Comparison of ENCODE assay signal across 8 mouse cellular contexts in the genomic region with DNA sequence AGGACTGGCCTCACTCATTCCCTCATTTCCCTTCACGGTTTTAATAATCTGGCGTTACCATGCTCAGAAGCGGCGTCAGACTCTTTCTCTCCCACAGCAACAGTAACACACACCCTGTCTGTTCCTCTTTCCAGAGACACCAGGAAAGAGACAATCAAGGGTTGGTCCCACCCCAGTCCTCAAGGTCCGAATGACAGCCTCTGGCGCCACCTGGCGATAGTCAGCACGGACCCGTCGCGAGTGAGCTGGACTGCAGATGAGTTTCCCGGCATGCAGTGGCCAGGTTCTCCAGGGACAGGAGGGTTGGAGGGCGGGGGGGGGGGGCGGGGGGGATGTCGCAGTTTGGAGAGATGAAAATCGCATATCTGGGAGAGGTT. TPM values are rescaled to one million over a fixed set of nuclear protein-coding genes. Genes with fewer than 3 reads are reported as not detected.
A peak's percentile ranks its signal among the peaks of the same experiment; 100 is the strongest.
DNase-seq lines count a peak whose midpoint lies in the region; ATAC-seq and TF ChIP-seq lines count a peak whose summit lies in the region.

No protein-coding gene starts in this region.

- H3K9me3 ChIP-seq in CH12.LX (replicated peaks; ENCODE audit: low read length) = peaks cover 16% of the 10 kb centered on the region
- H3K9me3 ChIP-seq in forebrain, embryonic 14.5 days (replicated peaks; ENCODE audit: control insufficient read depth, low read length) = no peaks in the 10 kb centered on the region
- no peaks in the 10 kb centered on the region for H3K9me3 ChIP-seq in lung, embryonic 16.5 days (ENCODE audit: control insufficient read depth, low read length)

- no peaks in the 10 kb centered on the region for H3K79me2 ChIP-seq in CH12.LX (replicated peaks; ENCODE audit: control insufficient read depth, extremely low read depth, insufficient read depth, poor library complexity, severe bottlenecking)

- in situ Hi-C loops in CH12.LX (cut with MboI; ENCODE audit: low pct_ligation_motif_present, low pct_unique_long_range_greater_than_20kb, low sequenced_read_pairs) = no loop called here

- no peak overlapping the region for H3K27ac ChIP-seq in CH12.LX (ENCODE audit: insufficient read depth, low read depth)
- H3K27ac ChIP-seq in forebrain, embryonic 14.5 days (ENCODE audit: low read depth, low read length) = no peak overlapping the region
- H3K27ac ChIP-seq in lung, embryonic 16.5 days (ENCODE audit: low read length) = no peak overlapping the region

- no peaks in the 10 kb centered on the region for H3K36me3 ChIP-seq in CH12.LX (replicated peaks in 1 of 2; ENCODE audit: control insufficient read depth in 1 of 2, insufficient read depth in 1 of 2, low read length in 1 of 2)
- H3K36me3 ChIP-seq in forebrain, embryonic 14.5 days (ENCODE audit: control insufficient read depth, insufficient read depth, low read length) = no peaks in the 10 kb centered on the region
- no peaks in the 10 kb centered on the region for H3K36me3 ChIP-seq in lung, embryonic 16.5 days (ENCODE audit: control insufficient read depth, insufficient read depth, low read length)

- no peak for TF ChIP-seq EP300 in CH12.LX (IDR thresholded peaks at IDR 0.05; ENCODE audit: low read length)

- H3K9ac ChIP-seq in CH12.LX (ENCODE audit: insufficient read depth, low read depth) = no peak overlapping the region
- peak overlapping the region; percentile 68 for H3K9ac ChIP-seq in forebrain, embryonic 14.5 days (ENCODE audit: low read length)
- H3K9ac ChIP-seq in lung, embryonic 16.5 days (ENCODE audit: low read length) = no peak overlapping the region

- no peak overlapping the region for H3K4me3 ChIP-seq in CH12.LX (replicated peaks in 1 of 3; ENCODE audit: low read depth in 2 of 3, low read length in 2 of 3, poor library complexity in 1 of 3)
- H3K4me3 ChIP-seq in forebrain, embryonic 14.5 days (ENCODE audit: low read depth, low read length) = peak overlapping the region; percentile 44
- peak overlapping the region; percentile 33 for H3K4me3 ChIP-seq in lung, embryonic 16.5 days (ENCODE audit: low read length)

- dilution Hi-C loops in CH12.LX (cut with MboI; ENCODE audit: extremely low pct_ligation_motif_present, extremely low pct_unique_long_range_greater_than_20kb, low sequenced_read_pairs) = no loop called here

- DNase-seq in CH12.LX (ENCODE audit: extremely low read depth) = peak; percentile 89
- DNase-seq in cerebellum, adult 11 months = peak; percentile 94
- peak; percentile 91 for DNase-seq in forebrain, embryonic 14.5 days (ENCODE audit: low spot score)
- peak; percentile 92 to 95 for DNase-seq in heart, postnatal 14 days
- DNase-seq in layer of hippocampus, adult 8-10 months (ENCODE audit: low spot score in 2 of 2) = peak; percentile 88 to 91
- peak; percentile 67 for DNase-seq in ovary, postnatal 10 days (ENCODE audit: low spot score)
- peak; percentile 69 for DNase-seq in thymus, postnatal 0 days (ENCODE audit: low spot score)

- no peak for TF ChIP-seq POLR2A in CH12.LX (IDR thresholded peaks at IDR 0.05; ENCODE audit: low read depth, low read length)

- peaks cover 14 to 41% of the 10 kb centered on the region in 2 experiments; a peak in 3 of 4 replicates for H3K4me1 ChIP-seq in CH12.LX (ENCODE audit: control insufficient read depth in 1 of 2, insufficient read depth in 2 of 2)
- peaks cover 10% of the 10 kb centered on the region; the same call in 1 of the 2 replicates for H3K4me1 ChIP-seq in forebrain, embryonic 14.5 days (ENCODE audit: control insufficient read depth, insufficient read depth, low read length)
- H3K4me1 ChIP-seq in lung, embryonic 16.5 days (replicated peaks; ENCODE audit: control insufficient read depth, insufficient read depth, low read length) = peaks cover 19% of the 10 kb centered on the region

- peak; percentile 88 for TF ChIP-seq RAD21 in CH12.LX (IDR thresholded peaks at IDR 0.05; ENCODE audit: low read depth, low read length)

- ATAC-seq in forebrain, embryonic 14.5 days = peak; percentile 83
- ATAC-seq in lung, embryonic 16.5 days (ENCODE audit: low read depth) = peak; percentile 60

- intact Hi-C loops in heart, postnatal 14 days (cut with DNase I) = loop anchor here (1.0 to 2.0 kb wide), 2 partner anchors 155 to 164 kb away; no protein-coding TSS in a partner anchor

- H3K27me3 ChIP-seq in CH12.LX (replicated peaks) = peaks cover 43% of the 10 kb centered on the region
- peaks cover 26% of the 10 kb centered on the region; the same call in 1 of the 2 replicates for H3K27me3 ChIP-seq in forebrain, embryonic 14.5 days (replicated peaks; ENCODE audit: control insufficient read depth, insufficient read depth, low read length)
- H3K27me3 ChIP-seq in lung, embryonic 16.5 days (ENCODE audit: control insufficient read depth, insufficient read depth, low read depth, low read length) = peaks cover 40% of the 10 kb centered on the region

- H3K4me2 ChIP-seq in CH12.LX (ENCODE audit: insufficient read depth, low read depth, poor library complexity, severe bottlenecking) = peak overlapping the region; percentile 40
- H3K4me2 ChIP-seq in forebrain, embryonic 14.5 days (ENCODE audit: low read length) = peak overlapping the region; percentile 95
- H3K4me2 ChIP-seq in lung, embryonic 16.5 days (ENCODE audit: low read depth, low read length) = peak overlapping the region; percentile 56

- 1% methylated on average over 14 of the region's 16 CpGs for WGBS in forebrain, embryonic 14.5 days
- under 1% methylated on average over 15 of the region's 16 CpGs for WGBS in lung, embryonic 16.5 days

- peak; percentile 14 to 95; a peak in 2 of 4 replicates for TF ChIP-seq CTCF in CH12.LX (conservative IDR thresholded peaks at IDR 0.05 in 1 of 2, IDR thresholded peaks at IDR 0.05 in 1 of 2; ENCODE audit: low read depth in 2 of 2, low read length in 2 of 2)

TF ChIP-seq in CH12.LX, 34 proteins besides CTCF, POLR2A, EP300 and RAD21 (continues in another document):
- no peak for TF ChIP-seq E2F4 (IDR thresholded peaks at IDR 0.05; ENCODE audit: insufficient replicate concordance, low read depth, low read length)
- TF ChIP-seq TBP (conservative IDR thresholded peaks at IDR 0.05; ENCODE audit: low read depth, low read length) = no peak
- no peak for TF ChIP-seq JUN (IDR thresholded peaks at IDR 0.05; ENCODE audit: insufficient read depth, low read depth, low read length)
- no peak for TF ChIP-seq RCOR1 (conservative IDR thresholded peaks at IDR 0.05; ENCODE audit: low read depth, low read length)
- TF ChIP-seq MYC (IDR thresholded peaks at IDR 0.05; ENCODE audit: low read depth, low read length) = 0 out of 2 replicates have a peak, but pooled peaks have one; percentile 38
- no peak for TF ChIP-seq GABPA (IDR thresholded peaks at IDR 0.05; ENCODE audit: insufficient replicate concordance, low read depth, low read length)
- no peak for TF ChIP-seq CHD1 (IDR thresholded peaks at IDR 0.05; ENCODE audit: low read depth, low read length)

RNA-seq across cellular contexts. Expression of a gene that starts 0.7 kb away (rescaled TPM):
- total RNA-seq in CH12.LX (2012; rRNA removed) (0.13 TPM in 2 replicates), CH12.LX (2014; rRNA removed) (not detected in 2 replicates)
- polyA plus RNA-seq in CH12.LX (2012; ENCODE audit: insufficient read length, low read depth) = 0.11 and 0.23 TPM in 2 replicates
- 6.9 and 10.9 TPM in 2 replicates for polyA plus RNA-seq in forebrain, embryonic 14.5 days (2014; fragmentation: Nextera tagmentation; extraction: Ambion mirVana)
- total RNA-seq in heart, postnatal 14 days (2021) = 1 to 10 TPM; 2.7 to 3.9 TPM
- 10 to 100 TPM; 61.0 to 73.5 (median 63.6) TPM for total RNA-seq in layer of hippocampus, adult 8-10 months (2022)
- polyA plus RNA-seq in lung, embryonic 16.5 days (2015; fragmentation: Nextera tagmentation; extraction: Ambion mirVana) = 1.9 and 2.6 TPM in 2 replicates
- polyA plus RNA-seq in thymus, postnatal 0 days (2015; fragmentation: Nextera tagmentation; extraction: Ambion mirVana) = 25.9 and 26.3 TPM in 2 replicates

RNA-seq across cellular contexts. Expression of a gene that starts 7.8 kb away (rescaled TPM):
- total RNA-seq in CH12.LX (2012; rRNA removed) = 2.9 and 4.1 TPM in 2 replicates
- total RNA-seq in CH12.LX (2014; rRNA removed) = 0.91 and 1.6 TPM in 2 replicates
- 4.4 and 5.2 TPM in 2 replicates for polyA plus RNA-seq in CH12.LX (2012; ENCODE audit: insufficient read length, low read depth)
- 9.8 and 10.3 TPM in 2 replicates for polyA plus RNA-seq in forebrain, embryonic 14.5 days (2014; fragmentation: Nextera tagmentation; extraction: Ambion mirVana)
- total RNA-seq in heart, postnatal 14 days (2021) = 1 to 10 TPM; 6.7 to 8.5 TPM
- 10 to 100 TPM in 3 of 4 experiments, 1 to 10 TPM in 1; 7.4 to 14.7 (median 12.7) TPM for total RNA-seq in layer of hippocampus, adult 8-10 months (2022)
- polyA plus RNA-seq in lung, embryonic 16.5 days (2015; fragmentation: Nextera tagmentation; extraction: Ambion mirVana) = 5.1 and 5.6 TPM in 2 replicates
- polyA plus RNA-seq in thymus, postnatal 0 days (2015; fragmentation: Nextera tagmentation; extraction: Ambion mirVana) = 16.6 and 21.0 TPM in 2 replicates

RNA-seq across cellular contexts. Expression of a gene that starts 20.8 kb away (rescaled TPM):
- total RNA-seq in CH12.LX (2012; rRNA removed) (165 and 267 TPM in 2 replicates), CH12.LX (2014; rRNA removed) (148 and 183 TPM in 2 replicates)
- 493 and 576 TPM in 2 replicates for polyA plus RNA-seq in CH12.LX (2012; ENCODE audit: insufficient read length, low read depth)
- 78.9 and 95.2 TPM in 2 replicates for polyA plus RNA-seq in forebrain, embryonic 14.5 days (2014; fragmentation: Nextera tagmentation; extraction: Ambion mirVana)
- 10 to 100 TPM; 84.2 to 84.8 TPM for total RNA-seq in heart, postnatal 14 days (2021)
- 100 to 1,000 TPM; 220 to 278 (median 242) TPM for total RNA-seq in layer of hippocampus, adult 8-10 months (2022)
- polyA plus RNA-seq in lung, embryonic 16.5 days (2015; fragmentation: Nextera tagmentation; extraction: Ambion mirVana) = 141 and 144 TPM in 2 replicates
- polyA plus RNA-seq in thymus, postnatal 0 days (2015; fragmentation: Nextera tagmentation; extraction: Ambion mirVana) = 114 and 118 TPM in 2 replicates

RNA-seq across cellular contexts. Expression of a gene that starts 27.6 kb away (rescaled TPM):
- total RNA-seq in CH12.LX (2012; rRNA removed) = 1.4 and 1.8 TPM in 2 replicates
- 0.81 and 0.86 TPM in 2 replicates for total RNA-seq in CH12.LX (2014; rRNA removed)
- polyA plus RNA-seq in CH12.LX (2012; ENCODE audit: insufficient read length, low read depth) = 3.9 and 5.1 TPM in 2 replicates
- polyA plus RNA-seq in forebrain, embryonic 14.5 days (2014; fragmentation: Nextera tagmentation; extraction: Ambion mirVana) = 18.2 and 18.4 TPM in 2 replicates
- total RNA-seq in heart, postnatal 14 days (2021) = 10 to 100 TPM; 14.2 to 14.3 TPM
- 1 to 10 TPM; 6.1 to 8.0 (median 6.7) TPM for total RNA-seq in layer of hippocampus, adult 8-10 months (2022)
- polyA plus RNA-seq in lung, embryonic 16.5 days (2015; fragmentation: Nextera tagmentation; extraction: Ambion mirVana) = 90.5 and 94.0 TPM in 2 replicates
- polyA plus RNA-seq in thymus, postnatal 0 days (2015; fragmentation: Nextera tagmentation; extraction: Ambion mirVana) = 17.1 and 17.4 TPM in 2 replicates

RNA-seq across cellular contexts. Expression of a gene that starts 46.8 kb away (rescaled TPM):
- 11.1 and 11.5 TPM in 2 replicates for total RNA-seq in CH12.LX (2012; rRNA removed)
- 2.8 and 3.0 TPM in 2 replicates for total RNA-seq in CH12.LX (2014; rRNA removed)
- polyA plus RNA-seq in CH12.LX (2012; ENCODE audit: insufficient read length, low read depth) = 7.9 and 8.2 TPM in 2 replicates
- 6.2 and 9.9 TPM in 2 replicates for polyA plus RNA-seq in forebrain, embryonic 14.5 days (2014; fragmentation: Nextera tagmentation; extraction: Ambion mirVana)
- total RNA-seq in heart, postnatal 14 days (2021) = 1 to 10 TPM; 3.8 to 5.4 TPM
- total RNA-seq in layer of hippocampus, adult 8-10 months (2022) = 10 to 100 TPM; 25.6 to 37.8 (median 32.0) TPM
- polyA plus RNA-seq in lung, embryonic 16.5 days (2015; fragmentation: Nextera tagmentation; extraction: Ambion mirVana) = 11.6 and 12.5 TPM in 2 replicates
- 7.0 and 9.5 TPM in 2 replicates for polyA plus RNA-seq in thymus, postnatal 0 days (2015; fragmentation: Nextera tagmentation; extraction: Ambion mirVana)

Comparison
In these comparisons a context has a peak if more than half of its experiments do, and no peak if none do; other contexts are left out.
1. H3K4me2 ChIP-seq: peak in every context shown above with its lines; median percentile 95 in forebrain, embryonic 14.5 days; 56 in lung, embryonic 16.5 days; 40 in CH12.LX.
2. H3K4me3 ChIP-seq: peak in forebrain, embryonic 14.5 days (single experiment) and lung, embryonic 16.5 days (single experiment); none in CH12.LX (0 of 3).
3. Peak in every context shown above with its lines, with median percentiles within 50 percentile points of each other: DNase-seq.